Mouse (Mus musculus) left cerebral cortex, adult 18-20 months (tissue): ENCODE results near the gene Adgb. TPM values are rescaled to one million over a fixed set of nuclear protein-coding genes. Genes with fewer than 3 reads are reported as not detected.
A peak's percentile ranks its signal among the peaks of the same experiment; 100 is the strongest.
"Not testable (repeated sequence)": the region's sequence is repeated elsewhere in the genome, so short reads cannot be mapped to it uniquely, and the experiment has no call there.

Experiments used
- DNase-seq, 2 experiments: peaks; one replicate each; pipeline ENCODE4 v3.0.0; 2021 to 2022; ENCODE audit warnings: low spot score in 2 of 2, mixed read lengths in 1 of 2
- long read RNA-seq, 2 experiments: library from polyadenylated mRNA; stranded (forward); transcript quantifications; one replicate each; pipeline ENCODE4 v2.0.0; 2021
- total RNA-seq, 2 experiments: library from RNA; stranded (reverse); gene quantifications; 2 replicates each; pipeline ENCODE4 v1.2.3; 2021

Adgb gene
- under 1 TPM; 0.47 to 0.72 TPM for total RNA-seq
- long read RNA-seq, experiment 1, result 0 reads
- long read RNA-seq, experiment 2, result 0 reads

- DNase-seq, result peak; percentile 50 to 72
Observed at GRCm38 (mm10) chr10:10471961-10472610, at the start of gene Adgb. Adgb (minus strand) TSS chr10:10472326.

- no peak for DNase-seq
Observed at GRCm38 (mm10) chr10:10480139-10480538, 8.0 kb upstream of the Adgb start.

GRCm38 (mm10) chr10:10477429-10477828 is 5.3 kb upstream of the Adgb start:
- not testable (repeated sequence) for DNase-seq

- no peak for DNase-seq
Observed at GRCm38 (mm10) chr10:10476956-10477355, 4.8 kb upstream of the Adgb start.

- DNase-seq, result no peak
Observed at GRCm38 (mm10) chr10:10476549-10476948, 4.4 kb upstream of the Adgb start.

GRCm38 (mm10) chr10:10468699-10469547 is 3.2 kb downstream of the Adgb start:
- DNase-seq, result no peak

- no peak for DNase-seq
Observed at GRCm38 (mm10) chr10:10460113-10460512, 12.0 kb downstream of the Adgb start.

GRCm38 (mm10) chr10:10456991-10457390 is 15.1 kb downstream of the Adgb start:
- no peak for DNase-seq

- DNase-seq, result no peak
Observed at GRCm38 (mm10) chr10:10449067-10449466, 23.1 kb downstream of the Adgb start.

GRCm38 (mm10) chr10:10444841-10445466 is 27.2 kb downstream of the Adgb start:
- DNase-seq, result no peak

- DNase-seq, result no peak
Observed at GRCm38 (mm10) chr10:10443558-10443957, 28.6 kb downstream of the Adgb start.

- no peak for DNase-seq
Observed at GRCm38 (mm10) chr10:10435014-10435413, 37.1 kb downstream of the Adgb start.

- DNase-seq, result no peak
Observed at GRCm38 (mm10) chr10:10429635-10430034, 42.5 kb downstream of the Adgb start.

- DNase-seq, result no peak
Observed at GRCm38 (mm10) chr10:10429032-10429431, 43.1 kb downstream of the Adgb start.

- no peak for DNase-seq
Observed at GRCm38 (mm10) chr10:10424383-10424782, 47.7 kb downstream of the Adgb start.

- no peak for DNase-seq
Observed at GRCm38 (mm10) chr10:10411046-10411445, 61.1 kb downstream of the Adgb start.

- DNase-seq, result no peak
Observed at GRCm38 (mm10) chr10:10408166-10408565, 64.0 kb downstream of the Adgb start.

GRCm38 (mm10) chr10:10395784-10396481 is 76.2 kb downstream of the Adgb start:
- DNase-seq, result no peak

GRCm38 (mm10) chr10:10374629-10375028 is 97.5 kb downstream of the Adgb start:
- no peak for DNase-seq

GRCm38 (mm10) chr10:10364025-10364424 is 108.1 kb downstream of the Adgb start:
- DNase-seq, result no peak

- peak in 1 of 2 experiments; percentile 9 for DNase-seq
Observed at GRCm38 (mm10) chr10:10355605-10356227, 116.4 kb downstream of the Adgb start.
